Mouse (Mus musculus) ES-E14 (cell line): ENCODE measurements around the gene Ambp.

Source experiments
- CHD2 ChIP-seq: IDR thresholded peaks from 2 replicates; pipeline ENCODE4 v1.6.1; 2014; ENCODE audit warnings: mild to moderate bottlenecking, low read depth, low read length, inconsistent platforms
- HCFC1 ChIP-seq: IDR thresholded peaks from 2 replicates; pipeline ENCODE4 v1.6.1; 2012; ENCODE audit warnings: low read length, inconsistent platforms, borderline replicate concordance; ENCODE audit not compliant: insufficient read depth
- MAFK ChIP-seq: IDR thresholded peaks from 2 replicates; pipeline ENCODE4 v1.6.1; 2014; ENCODE audit warnings: mild to moderate bottlenecking, low read depth, low read length, inconsistent platforms; ENCODE audit not compliant: insufficient read depth
- ZC3H11A ChIP-seq: IDR thresholded peaks from 2 replicates; pipeline ENCODE4 v1.6.1; 2012; ENCODE audit warnings: low read depth, mild to moderate bottlenecking, inconsistent platforms, low read length, borderline replicate concordance
- ZNF384 ChIP-seq: IDR thresholded peaks from 2 replicates; pipeline ENCODE4 v1.6.1; 2012; ENCODE audit warnings: low read depth, low read length, inconsistent platforms

- no peak for TF ChIP-seq CHD2
- no peak for TF ChIP-seq ZNF384
- TF ChIP-seq HCFC1, result no peak
- no peak for TF ChIP-seq ZC3H11A
- no peak for TF ChIP-seq MAFK
Observed at GRCm38 (mm10) chr4:63154699-63155098, at the start of gene Ambp.
